Mouse (Mus musculus): ENCODE measurements around the gene Bcl2. TPM values are rescaled to one million over a fixed set of nuclear protein-coding genes. Genes with fewer than 3 reads are reported as not detected.
A peak's percentile ranks its signal among the peaks of the same experiment; 100 is the strongest.

Bcl2 gene
- total and polyA plus RNA-seq, 2 experiments from 2014 or later: 9.8 to 13.1 TPM

DNA sequence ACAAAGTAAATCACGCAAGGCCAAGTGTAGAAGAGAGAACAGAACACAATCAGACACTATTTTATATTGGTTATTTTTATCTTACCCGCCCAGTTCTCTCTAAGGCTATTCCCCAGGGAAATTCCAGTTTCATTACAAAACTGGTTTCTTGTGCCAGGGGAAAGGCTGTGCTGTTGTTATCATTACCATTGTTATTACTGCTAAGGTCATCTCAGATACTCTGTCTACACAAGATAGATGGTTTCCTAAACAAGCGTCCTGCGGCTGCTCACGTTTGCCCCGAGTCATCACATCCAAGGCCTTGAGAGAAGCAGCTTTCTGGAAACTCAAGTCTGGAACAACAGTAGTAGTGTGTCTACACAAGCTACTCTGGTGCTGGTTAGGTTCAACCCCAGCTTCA lies 19.8 kb downstream of the Bcl2 start:
- 87% methylated on average over 6 of the region's 6 CpGs for WGBS
- no peaks in the 10 kb centered on the region for H3K27me3 ChIP-seq (ENCODE audit: insufficient read depth, low read length)
- H3K9me3 ChIP-seq (ENCODE audit: low read length): no peaks in the 10 kb centered on the region
- H3K9ac ChIP-seq (replicated peaks; ENCODE audit: low read length): no peak overlapping the region
- DNase-seq (ENCODE audit: low spot score) (no peak), ATAC-seq (no peak)
- H3K4me1 ChIP-seq (ENCODE audit: insufficient read depth, low read length): no peaks in the 10 kb centered on the region
- no peak overlapping the region for H3K4me3 ChIP-seq (ENCODE audit: low read length)
- TF ChIP-seq CTCF (IDR thresholded peaks at IDR 0.05; ENCODE audit: low read depth): no peak
- H3K4me2 ChIP-seq (ENCODE audit: low read depth, low read length): no peak overlapping the region
- no peaks in the 10 kb centered on the region for H3K36me3 ChIP-seq (ENCODE audit: insufficient read depth, low read length)
- H3K27ac ChIP-seq: no peak overlapping the region

DNA sequence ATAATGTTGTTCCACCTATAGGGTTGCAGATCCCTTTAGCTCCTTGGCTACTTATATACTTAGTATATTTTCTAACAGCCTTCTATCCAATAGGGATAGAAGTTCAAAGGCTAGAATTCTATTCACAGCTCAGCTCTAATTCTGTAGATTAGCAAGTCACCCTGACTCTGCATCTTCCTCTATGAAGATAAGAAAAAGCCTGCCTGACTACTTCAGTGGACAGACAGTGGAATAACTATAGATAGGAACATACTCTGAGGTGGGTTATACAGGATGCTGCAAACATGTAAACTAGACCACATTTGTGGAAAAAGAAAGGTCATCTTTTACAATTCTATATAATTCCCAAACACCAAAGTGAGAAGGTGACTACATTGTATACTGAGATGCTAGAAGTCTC lies 21.5 kb downstream of the Bcl2 start:
- no peak for DNase-seq (ENCODE audit: low spot score)
- H3K9ac ChIP-seq (replicated peaks; ENCODE audit: low read length): no peak overlapping the region
- TF ChIP-seq CTCF (IDR thresholded peaks at IDR 0.05; ENCODE audit: low read depth): no peak
- no peaks in the 10 kb centered on the region for H3K4me1 ChIP-seq (ENCODE audit: insufficient read depth, low read length)
- ATAC-seq: no peak
- no peaks in the 10 kb centered on the region for H3K36me3 ChIP-seq (ENCODE audit: insufficient read depth, low read length)
- no peak overlapping the region for H3K4me2 ChIP-seq (ENCODE audit: low read depth, low read length)
- no peak overlapping the region for H3K27ac ChIP-seq
- no peaks in the 10 kb centered on the region for H3K27me3 ChIP-seq (ENCODE audit: insufficient read depth, low read length)
- H3K9me3 ChIP-seq (ENCODE audit: low read length): no peaks in the 10 kb centered on the region
- no peak overlapping the region for H3K4me3 ChIP-seq (ENCODE audit: low read length)

DNA sequence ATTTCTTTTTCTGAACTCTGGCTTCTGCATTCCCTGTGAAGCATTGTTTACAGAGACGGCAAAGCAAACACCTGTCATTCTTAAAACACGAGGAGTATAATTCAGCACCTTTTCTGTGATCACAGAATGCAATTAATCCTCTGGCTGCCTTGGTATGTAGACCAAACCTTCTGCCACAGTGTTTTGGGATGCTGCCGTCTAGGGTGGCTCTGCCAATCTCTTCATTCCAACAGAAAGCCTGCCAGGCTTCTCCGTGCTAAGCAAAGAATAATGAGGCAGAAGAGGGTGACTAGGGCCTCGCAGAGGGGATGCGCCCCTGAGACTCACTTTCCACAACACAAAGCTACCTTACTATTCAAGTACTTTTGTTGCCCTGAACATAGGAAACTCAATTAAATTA lies 23.2 kb downstream of the Bcl2 start:
- no peaks in the 10 kb centered on the region for H3K4me1 ChIP-seq (ENCODE audit: insufficient read depth, low read length)
- 50% methylated on average over 6 of the region's 6 CpGs for WGBS
- no peak overlapping the region for H3K9ac ChIP-seq (replicated peaks; ENCODE audit: low read length)
- H3K27me3 ChIP-seq (ENCODE audit: insufficient read depth, low read length): no peaks in the 10 kb centered on the region
- H3K27ac ChIP-seq: no peak overlapping the region
- H3K9me3 ChIP-seq (ENCODE audit: low read length): no peaks in the 10 kb centered on the region
- no peak overlapping the region for H3K4me2 ChIP-seq (ENCODE audit: low read depth, low read length)
- ATAC-seq (no peak), DNase-seq (ENCODE audit: low spot score) (peak; percentile 26)
- no peak overlapping the region for H3K4me3 ChIP-seq (ENCODE audit: low read length)
- no peak for TF ChIP-seq CTCF (IDR thresholded peaks at IDR 0.05; ENCODE audit: low read depth)
- H3K36me3 ChIP-seq (ENCODE audit: insufficient read depth, low read length): no peaks in the 10 kb centered on the region

DNA sequence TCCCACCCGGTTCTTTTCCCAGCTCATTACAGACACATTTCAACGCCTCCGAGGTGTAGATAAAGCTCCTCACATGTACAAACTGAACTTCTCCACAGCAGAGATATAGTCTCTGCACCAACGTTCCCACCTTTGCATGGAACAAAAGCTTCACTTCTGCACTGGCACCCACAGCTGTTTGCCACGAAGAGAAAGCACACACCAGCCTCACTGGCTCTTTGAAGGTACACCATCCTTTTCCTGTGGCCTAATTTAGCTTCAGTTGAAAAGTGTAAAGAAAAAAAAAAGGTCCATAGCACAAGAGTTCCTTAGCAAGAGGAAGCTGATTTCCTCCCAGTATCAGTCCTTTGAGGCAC lies 25.9 kb downstream of the Bcl2 start:
- H3K4me3 ChIP-seq (ENCODE audit: low read length): no peak overlapping the region
- H3K4me2 ChIP-seq (ENCODE audit: low read depth, low read length): no peak overlapping the region
- no peak overlapping the region for H3K27ac ChIP-seq
- no peaks in the 10 kb centered on the region for H3K9me3 ChIP-seq (ENCODE audit: low read length)
- no peaks in the 10 kb centered on the region for H3K36me3 ChIP-seq (ENCODE audit: insufficient read depth, low read length)
- no peaks in the 10 kb centered on the region for H3K27me3 ChIP-seq (ENCODE audit: insufficient read depth, low read length)
- no peak for TF ChIP-seq CTCF (IDR thresholded peaks at IDR 0.05; ENCODE audit: low read depth)
- WGBS: 82% methylated on average over 5 of the region's 5 CpGs
- ATAC-seq: no peak
- no peaks in the 10 kb centered on the region for H3K4me1 ChIP-seq (ENCODE audit: insufficient read depth, low read length)
- DNase-seq (ENCODE audit: low spot score): no peak
- H3K9ac ChIP-seq (replicated peaks; ENCODE audit: low read length): no peak overlapping the region

DNA sequence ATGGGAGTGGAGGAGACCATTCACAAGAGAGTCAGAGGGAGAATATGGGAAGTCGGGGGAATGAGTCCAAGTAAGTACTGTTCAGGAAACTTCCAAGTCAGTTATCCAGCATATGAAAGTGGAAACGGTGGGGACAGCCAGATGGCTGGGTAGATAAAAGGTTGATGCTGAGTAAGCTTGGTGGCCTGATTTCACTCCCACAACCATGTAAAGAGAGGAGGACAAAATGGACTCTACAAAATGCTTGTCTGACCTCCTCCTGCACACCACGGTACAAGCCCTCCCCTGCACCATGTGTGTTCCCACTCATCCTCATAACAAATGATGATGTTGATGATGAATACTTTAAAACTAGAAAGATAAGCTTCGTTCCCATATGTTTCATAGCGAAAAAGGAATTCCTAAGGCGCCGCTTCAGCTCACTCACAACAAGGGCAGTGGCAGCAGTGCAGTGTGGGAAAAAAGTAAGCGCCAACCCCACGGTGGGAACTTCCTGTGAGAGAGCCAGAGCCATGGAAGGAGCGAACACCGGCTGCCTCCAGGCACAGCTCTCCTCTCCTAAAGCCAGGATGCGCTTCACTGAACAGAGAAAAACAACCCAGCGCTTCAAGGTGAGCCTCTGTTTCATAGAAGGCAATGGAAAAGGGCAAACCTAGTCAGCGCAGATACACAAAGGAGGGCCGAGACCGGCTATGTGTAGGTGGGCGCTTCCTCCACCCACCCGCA lies 26.5 kb downstream of the Bcl2 start:
- no peak overlapping the region for H3K27ac ChIP-seq
- no peak overlapping the region for H3K4me3 ChIP-seq (ENCODE audit: low read length)
- TF ChIP-seq CTCF (IDR thresholded peaks at IDR 0.05; ENCODE audit: low read depth): no peak
- H3K4me2 ChIP-seq (ENCODE audit: low read depth, low read length): no peak overlapping the region
- H3K9ac ChIP-seq (replicated peaks; ENCODE audit: low read length): no peak overlapping the region
- WGBS: 85% methylated on average over 18 of the region's 18 CpGs
- H3K9me3 ChIP-seq (ENCODE audit: low read length): no peaks in the 10 kb centered on the region
- no peak for DNase-seq (ENCODE audit: low spot score)
- H3K4me1 ChIP-seq (ENCODE audit: insufficient read depth, low read length): no peaks in the 10 kb centered on the region
- ATAC-seq: no peak
- H3K36me3 ChIP-seq (ENCODE audit: insufficient read depth, low read length): no peaks in the 10 kb centered on the region
- H3K27me3 ChIP-seq (ENCODE audit: insufficient read depth, low read length): no peaks in the 10 kb centered on the region

DNA sequence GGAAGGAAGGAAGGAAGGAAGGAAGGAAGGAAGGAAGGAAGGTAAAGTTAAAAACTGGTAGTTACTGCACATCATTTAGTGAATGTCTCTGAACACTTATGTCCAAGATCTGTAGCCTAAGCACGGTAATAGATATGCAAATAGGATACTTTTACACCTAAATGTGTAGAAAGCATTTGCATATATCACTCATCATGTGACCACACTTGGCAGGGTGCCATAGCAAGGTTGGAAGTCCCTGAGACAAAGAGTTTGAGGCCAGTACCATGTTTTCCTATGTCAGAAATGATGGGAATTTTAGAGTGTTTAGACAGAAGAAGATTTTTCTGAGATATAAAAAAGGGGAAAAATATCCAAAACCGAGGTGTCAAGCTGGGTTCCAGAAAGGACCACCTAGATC lies 28.4 kb downstream of the Bcl2 start:
- WGBS: 65% methylated on average over 2 of the region's 2 CpGs
- no peak for DNase-seq (ENCODE audit: low spot score)

DNA sequence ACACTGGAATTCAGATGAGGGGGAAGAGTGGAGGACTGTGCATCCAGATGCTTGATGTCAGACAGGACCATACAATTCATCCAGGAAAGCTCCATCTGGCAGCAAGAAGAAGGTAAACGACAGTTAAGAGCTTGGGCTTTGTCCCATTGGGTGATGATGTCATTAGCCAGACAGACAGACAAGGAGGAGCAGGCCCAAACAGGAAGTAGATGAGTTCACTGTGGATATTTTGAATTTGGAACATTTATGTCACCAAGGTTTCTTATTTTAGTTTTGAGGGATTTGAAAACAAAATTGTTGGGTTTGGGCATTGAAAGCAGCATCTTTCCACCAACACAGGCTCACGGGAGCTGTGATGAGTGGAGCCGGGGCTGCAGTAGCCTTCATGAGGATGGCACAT lies 29.5 kb downstream of the Bcl2 start:
- ATAC-seq: no peak
- WGBS: 80% methylated on average over 3 of the region's 3 CpGs

More for the DNA sequence above, 28.4 kb downstream of the Bcl2 start:
- Histone ChIP-seq H3K4me1 (ENCODE audit: insufficient read depth, low read length) (no peaks in the 10 kb centered on the region), H3K36me3 (ENCODE audit: insufficient read depth, low read length) (no peaks in the 10 kb centered on the region), H3K4me2 (ENCODE audit: low read depth, low read length) (no peak overlapping the region), H3K27me3 (ENCODE audit: insufficient read depth, low read length) (no peaks in the 10 kb centered on the region), H3K4me3 (ENCODE audit: low read length) (no peak overlapping the region), H3K9me3 (ENCODE audit: low read length) (no peaks in the 10 kb centered on the region), H3K9ac (replicated peaks; ENCODE audit: low read length) (no peak overlapping the region), H3K27ac (no peak overlapping the region)
- no peak for TF ChIP-seq CTCF (IDR thresholded peaks at IDR 0.05; ENCODE audit: low read depth)
- ATAC-seq: no peak

More for the DNA sequence above, 29.5 kb downstream of the Bcl2 start:
- H3K36me3 ChIP-seq (ENCODE audit: insufficient read depth, low read length): no peaks in the 10 kb centered on the region
- no peak overlapping the region for H3K27ac ChIP-seq
- no peak overlapping the region for H3K4me2 ChIP-seq (ENCODE audit: low read depth, low read length)
- no peaks in the 10 kb centered on the region for H3K9me3 ChIP-seq (ENCODE audit: low read length)
- no peak for DNase-seq (ENCODE audit: low spot score)
- TF ChIP-seq CTCF (IDR thresholded peaks at IDR 0.05; ENCODE audit: low read depth): no peak
- H3K27me3 ChIP-seq (ENCODE audit: insufficient read depth, low read length): no peaks in the 10 kb centered on the region
- H3K4me1 ChIP-seq (ENCODE audit: insufficient read depth, low read length): no peaks in the 10 kb centered on the region
- no peak overlapping the region for H3K9ac ChIP-seq (replicated peaks; ENCODE audit: low read length)
- no peak overlapping the region for H3K4me3 ChIP-seq (ENCODE audit: low read length)

Measured in hindbrain, postnatal 0 days (tissue).